ENCODE assay signal across 15 mouse cellular contexts in the genomic region with DNA sequence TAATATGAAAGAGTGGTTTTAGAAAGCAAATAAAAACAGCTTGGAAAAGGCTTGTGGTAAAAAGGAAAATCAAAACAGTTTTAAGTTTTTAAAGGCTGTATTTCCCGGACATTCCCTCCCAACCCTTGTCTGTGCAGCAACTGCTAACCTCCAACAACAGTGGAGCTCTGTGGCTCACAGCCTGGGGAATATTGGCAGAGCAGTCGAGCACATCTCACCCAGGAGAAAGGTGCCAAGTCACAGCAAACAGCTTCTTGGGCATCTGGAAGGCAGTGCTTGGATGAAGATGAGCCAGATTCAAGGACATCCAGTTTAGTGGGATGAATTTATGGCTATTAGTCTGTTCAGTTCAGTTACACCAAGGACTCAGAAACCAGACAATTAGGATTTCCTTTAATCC.
DNase-seq lines count a peak whose midpoint lies in the region; ATAC-seq lines count a peak whose summit lies in the region.
"Had no signal": no experiment of that assay in that cellular context is flagged by ENCODE, and none has a peak within 500 bp of the region (broad histone marks: within the 10 kb centered on the region; RNA-seq: fewer than 3 reads in every experiment).

No protein-coding gene starts in this region.

- peak; percentile 1 for DNase-seq in adrenal gland, adult 2 months
- DNase-seq in adrenal gland, adult 18-20 months (ENCODE audit: low spot score in 2 of 2) = no peak
- peak; percentile 17 for DNase-seq in midbrain, embryonic 14.5 days
- no peak for DNase-seq in midbrain, embryonic 11.5 days (ENCODE audit: low spot score, missing footprints)
- peak; percentile 7 for DNase-seq in right cerebral cortex, postnatal 14 days
- DNase-seq in kidney, adult 11 months = no peak
- DNase-seq: heart, postnatal 36 days had no signal

- ATAC-seq in hindbrain, embryonic 16.5 days = 0 out of 2 replicates have a peak, but pooled peaks have one; percentile 58
- ATAC-seq in hindbrain, embryonic 13.5 days (ENCODE audit: low FRiP score) = no peak
- ATAC-seq in midbrain, embryonic 14.5 days (ENCODE audit: low FRiP score, low TSS enrichment) = no peak
- ATAC-seq in midbrain, embryonic 11.5 days (ENCODE audit: low FRiP score) = no peak
- ATAC-seq: activated CD4-positive, CD25-positive, alpha-beta regulatory T cell, adult 4 months had no signal

- H3K4me2 ChIP-seq in hindbrain, embryonic 16.5 days (ENCODE audit: low read length) = no peak overlapping the region
- H3K4me2 ChIP-seq in hindbrain, embryonic 13.5 days = no peak overlapping the region
- no peak overlapping the region for H3K4me2 ChIP-seq in midbrain, embryonic 14.5 days (ENCODE audit: low read length)
- no peak overlapping the region for H3K4me2 ChIP-seq in midbrain, embryonic 11.5 days
- H3K4me2 ChIP-seq: embryonic facial prominence, embryonic 15.5 days; limb, embryonic 15.5 days; midbrain, embryonic 12.5 days had no signal

- H3K4me1 ChIP-seq in hindbrain, embryonic 16.5 days (ENCODE audit: control insufficient read depth, insufficient read depth, low read depth, low read length) = no peaks in the 10 kb centered on the region
- H3K4me1 ChIP-seq in hindbrain, embryonic 13.5 days (replicated peaks) = no peaks in the 10 kb centered on the region
- H3K4me1 ChIP-seq in midbrain, embryonic 14.5 days (ENCODE audit: control insufficient read depth, insufficient read depth, low read length) = no peaks in the 10 kb centered on the region
- no peaks in the 10 kb centered on the region for H3K4me1 ChIP-seq in midbrain, embryonic 11.5 days (ENCODE audit: control insufficient read depth, insufficient read depth, low read length)
- H3K4me1 ChIP-seq: limb, embryonic 15.5 days; midbrain, embryonic 12.5 days had no signal

- no peaks in the 10 kb centered on the region for H3K27me3 ChIP-seq in hindbrain, embryonic 16.5 days (replicated peaks; ENCODE audit: control insufficient read depth, insufficient read depth, low read length)
- no peaks in the 10 kb centered on the region for H3K27me3 ChIP-seq in hindbrain, embryonic 13.5 days
- H3K27me3 ChIP-seq in midbrain, embryonic 14.5 days (ENCODE audit: control insufficient read depth, insufficient read depth, low read length) = no peaks in the 10 kb centered on the region
- H3K27me3 ChIP-seq in midbrain, embryonic 11.5 days (ENCODE audit: control insufficient read depth, insufficient read depth, low read length) = no peaks in the 10 kb centered on the region
- H3K27me3 ChIP-seq: CH12.LX; embryonic facial prominence, embryonic 15.5 days; limb, embryonic 15.5 days; midbrain, embryonic 12.5 days had no signal

- WGBS in hindbrain, embryonic 16.5 days = 55% methylated on average over 2 of the region's 2 CpGs
- 69% methylated on average over 2 of the region's 2 CpGs for WGBS in hindbrain, embryonic 13.5 days
- WGBS in midbrain, embryonic 14.5 days = 58% methylated on average over 2 of the region's 2 CpGs
- 71% methylated on average over 2 of the region's 2 CpGs for WGBS in midbrain, embryonic 11.5 days

- H3K9me3 ChIP-seq in hindbrain, embryonic 16.5 days (ENCODE audit: control insufficient read depth, low read length) = no peaks in the 10 kb centered on the region
- H3K9me3 ChIP-seq in hindbrain, embryonic 13.5 days = no peaks in the 10 kb centered on the region
- H3K9me3 ChIP-seq in midbrain, embryonic 14.5 days (ENCODE audit: control insufficient read depth, low read length) = no peaks in the 10 kb centered on the region
- H3K9me3 ChIP-seq in midbrain, embryonic 11.5 days (ENCODE audit: control insufficient read depth, low read length) = no peaks in the 10 kb centered on the region
- H3K9me3 ChIP-seq: embryonic facial prominence, embryonic 15.5 days; limb, embryonic 15.5 days; midbrain, embryonic 12.5 days had no signal

- H3K36me3 ChIP-seq in hindbrain, embryonic 16.5 days (ENCODE audit: control insufficient read depth, insufficient read depth, low read length) = no peaks in the 10 kb centered on the region
- no peaks in the 10 kb centered on the region for H3K36me3 ChIP-seq in hindbrain, embryonic 13.5 days
- H3K36me3 ChIP-seq in midbrain, embryonic 14.5 days (ENCODE audit: control insufficient read depth, insufficient read depth, low read length) = no peaks in the 10 kb centered on the region
- H3K36me3 ChIP-seq in midbrain, embryonic 11.5 days (ENCODE audit: control insufficient read depth, insufficient read depth, low read length) = no peaks in the 10 kb centered on the region
- H3K36me3 ChIP-seq: embryonic facial prominence, embryonic 15.5 days; limb, embryonic 15.5 days; midbrain, embryonic 12.5 days had no signal

- no peak overlapping the region for H3K4me3 ChIP-seq in hindbrain, embryonic 16.5 days (ENCODE audit: low read length)
- no peak overlapping the region for H3K4me3 ChIP-seq in hindbrain, embryonic 13.5 days
- no peak overlapping the region for H3K4me3 ChIP-seq in midbrain, embryonic 14.5 days (replicated peaks; ENCODE audit: low read depth, low read length)
- H3K4me3 ChIP-seq in midbrain, embryonic 11.5 days (ENCODE audit: low read depth, low read length) = no peak overlapping the region
- H3K4me3 ChIP-seq: embryonic facial prominence, embryonic 15.5 days; limb, embryonic 15.5 days; midbrain, embryonic 12.5 days had no signal

- no peak overlapping the region for H3K9ac ChIP-seq in hindbrain, embryonic 16.5 days (ENCODE audit: low read depth, low read length)
- H3K9ac ChIP-seq in hindbrain, embryonic 13.5 days = no peak overlapping the region
- no peak overlapping the region for H3K9ac ChIP-seq in midbrain, embryonic 14.5 days (replicated peaks; ENCODE audit: low read length)
- H3K9ac ChIP-seq in midbrain, embryonic 11.5 days (ENCODE audit: low read length) = no peak overlapping the region
- H3K9ac ChIP-seq: embryonic facial prominence, embryonic 15.5 days; limb, embryonic 15.5 days; midbrain, embryonic 12.5 days had no signal

- H3K27ac ChIP-seq in hindbrain, embryonic 16.5 days (ENCODE audit: low read depth, low read length) = no peak overlapping the region
- no peak overlapping the region for H3K27ac ChIP-seq in hindbrain, embryonic 13.5 days
- no peak overlapping the region for H3K27ac ChIP-seq in midbrain, embryonic 14.5 days (replicated peaks; ENCODE audit: low read depth, low read length)
- no peak overlapping the region for H3K27ac ChIP-seq in midbrain, embryonic 11.5 days (ENCODE audit: low read depth, low read length)
- H3K27ac ChIP-seq: embryonic facial prominence, embryonic 15.5 days; kidney, postnatal 0 days; limb, embryonic 15.5 days; midbrain, embryonic 12.5 days had no signal

Comparison
In these comparisons a context has a peak if more than half of its experiments do, and no peak if none do; other contexts are left out.
1. DNase-seq: peak in adrenal gland, adult 2 months (single experiment), midbrain, embryonic 14.5 days (single experiment) and right cerebral cortex, postnatal 14 days (single experiment); none in adrenal gland, adult 18-20 months (0 of 2), midbrain, embryonic 11.5 days (single experiment) and kidney, adult 11 months (single experiment).